Mouse (Mus musculus) erythroblast, embryonic 14.5 days (primary cell): ENCODE measurements around the gene Cep152. TPM values are rescaled to one million over a fixed set of nuclear protein-coding genes. Genes with fewer than 3 reads are reported as not detected.

ENCODE experiments used
- H3K27me3 ChIP-seq: 2 replicates; pipeline ENCODE4 v1.6.1; 2012; ENCODE audit warnings: inconsistent platforms; ENCODE audit not compliant: control insufficient read depth
- H3K36me3 ChIP-seq: 2 replicates; pipeline ENCODE4 v1.6.1; 2012; ENCODE audit warnings: mild to moderate bottlenecking, inconsistent platforms; ENCODE audit not compliant: control insufficient read depth
- H3K4me1 ChIP-seq: 2 replicates; pipeline ENCODE4 v1.6.1; 2012; ENCODE audit warnings: inconsistent platforms; ENCODE audit not compliant: control insufficient read depth
- H3K4me3 ChIP-seq: replicated peaks from 2 replicates; pipeline ENCODE3; 2012; ENCODE audit warnings: moderate library complexity, mild to moderate bottlenecking, inconsistent platforms
- H3K9me3 ChIP-seq: 2 replicates; pipeline ENCODE4 v1.6.1; 2012; ENCODE audit warnings: low read length, inconsistent platforms, mixed read lengths; ENCODE audit not compliant: control insufficient read depth
- GATA1 ChIP-seq: IDR thresholded peaks from 2 replicates; pipeline ENCODE4 v1.6.1; 2012; ENCODE audit warnings: low read length, inconsistent platforms, mixed read lengths
- TAL1 ChIP-seq: IDR thresholded peaks from 3 replicates; pipeline ENCODE4 v1.6.1; 2012; ENCODE audit warnings: low read length, inconsistent platforms, mixed read lengths
- polyA plus RNA-seq: library from polyadenylated mRNA; stranded (reverse); fragments of >175 nt; gene quantifications from 2 replicates; pipeline ENCODE4 v1.2.3, GENCODE M21; 2012

Gene Cep152
- polyA plus RNA-seq, 1 experiment = 0.27 TPM

- Histone ChIP-seq H3K36me3 (no peaks in the 10 kb centered on the region), H3K9me3 (no peaks in the 10 kb centered on the region), H3K4me1 (no peaks in the 10 kb centered on the region), H3K4me3 (no peak overlapping the region), H3K27me3 (no peaks in the 10 kb centered on the region)
- TF ChIP-seq GATA1 = no peak
- no peak for TF ChIP-seq TAL1
Observed at GRCm38 (mm10) chr2:125544986-125545385, 79.9 kb downstream of the Cep152 start.

- H3K4me3 ChIP-seq = no peak overlapping the region
- no peaks in the 10 kb centered on the region for H3K27me3 ChIP-seq
- no peaks in the 10 kb centered on the region for H3K36me3 ChIP-seq
- H3K4me1 ChIP-seq = no peaks in the 10 kb centered on the region
- no peaks in the 10 kb centered on the region for H3K9me3 ChIP-seq
- TF ChIP-seq TAL1 = no peak
- TF ChIP-seq GATA1 = no peak
Observed at GRCm38 (mm10) chr2:125543646-125544045, 81.3 kb downstream of the Cep152 start.

DNA sequence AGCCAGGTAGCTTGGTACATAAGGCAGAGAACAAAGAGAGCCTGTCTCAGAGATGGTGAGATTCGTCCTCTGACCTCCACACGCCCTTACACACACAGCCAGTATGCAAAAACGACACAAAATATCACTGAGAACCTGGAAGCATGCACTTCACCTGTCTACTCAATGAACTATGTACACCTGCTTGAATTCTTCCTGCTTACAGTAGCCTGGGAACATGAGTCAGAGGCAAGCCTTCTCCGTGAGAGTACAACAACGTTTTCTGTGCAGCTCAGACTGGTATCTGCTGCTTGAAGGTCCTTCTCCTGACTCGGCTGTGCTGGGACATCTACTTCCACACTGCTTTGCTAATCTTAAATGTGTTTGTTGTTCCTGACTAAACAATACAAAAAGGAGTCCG lies 83.5 kb downstream of the Cep152 start:
- no peaks in the 10 kb centered on the region for H3K36me3 ChIP-seq
- H3K9me3 ChIP-seq = no peaks in the 10 kb centered on the region
- no peaks in the 10 kb centered on the region for H3K27me3 ChIP-seq
- TF ChIP-seq GATA1 (no peak), TAL1 (no peak)
- H3K4me1 ChIP-seq = no peaks in the 10 kb centered on the region
- no peak overlapping the region for H3K4me3 ChIP-seq

DNA sequence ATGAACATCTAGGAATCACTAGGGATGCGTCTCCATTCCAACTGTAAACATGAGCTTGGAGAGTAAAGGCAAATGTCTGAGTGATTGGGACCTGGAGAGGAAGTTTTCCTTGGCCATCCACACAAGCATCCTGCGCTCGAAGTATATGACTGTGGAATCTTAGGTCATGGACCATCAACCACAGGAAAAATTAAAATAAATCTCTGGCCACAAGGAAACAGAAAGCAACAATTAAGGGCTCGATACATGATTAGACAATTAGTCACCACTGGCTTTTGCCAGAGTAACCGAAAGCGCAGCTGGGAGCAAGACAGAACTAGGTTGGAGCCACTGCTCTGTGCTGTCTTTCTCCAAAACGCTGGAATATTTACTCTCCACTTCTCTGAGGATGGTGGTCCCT lies 84.3 kb downstream of the Cep152 start:
- no peaks in the 10 kb centered on the region for H3K36me3 ChIP-seq
- H3K4me1 ChIP-seq = no peaks in the 10 kb centered on the region
- H3K9me3 ChIP-seq = no peaks in the 10 kb centered on the region
- H3K4me3 ChIP-seq = no peak overlapping the region
- TF ChIP-seq GATA1 (no peak), TAL1 (no peak)
- H3K27me3 ChIP-seq = no peaks in the 10 kb centered on the region

DNA sequence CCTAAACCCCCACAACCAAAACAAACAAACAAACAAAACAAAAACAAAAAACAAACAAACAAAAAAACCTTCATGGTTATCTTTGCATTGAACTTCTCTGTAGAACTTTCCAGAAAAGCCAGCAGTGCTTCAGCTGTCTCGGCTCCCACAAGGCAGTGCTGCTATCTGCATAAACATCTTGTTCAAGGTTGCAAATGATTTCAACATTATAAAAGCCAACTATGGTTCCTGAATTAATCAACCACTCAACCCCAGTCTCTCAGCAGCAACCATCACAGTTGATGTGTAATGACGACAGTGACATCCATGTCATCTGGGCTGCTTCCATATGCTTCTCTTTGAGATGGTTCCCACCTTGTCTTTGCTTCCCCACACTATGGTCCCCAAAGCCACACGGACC lies 85.3 kb downstream of the Cep152 start:
- TF ChIP-seq GATA1 = no peak
- no peak for TF ChIP-seq TAL1

DNA sequence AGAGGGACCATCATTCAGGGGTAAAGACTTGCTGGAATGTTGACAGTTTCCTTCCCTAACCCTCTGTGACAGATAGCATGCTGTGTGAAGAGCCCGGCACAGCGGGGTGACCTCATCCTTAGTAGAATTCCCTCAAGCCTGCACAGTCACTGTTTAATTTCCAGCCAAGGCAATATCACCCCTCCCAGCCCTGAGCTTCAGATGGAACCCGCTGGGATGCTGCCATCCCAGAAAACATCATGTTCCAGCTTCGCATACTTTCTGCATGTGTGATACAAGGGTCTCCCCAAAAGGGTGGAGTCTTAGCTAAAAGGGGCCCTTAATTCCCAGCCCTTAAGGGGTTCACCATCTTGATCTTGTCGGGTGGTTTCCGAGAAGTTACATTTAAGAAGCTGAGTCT lies 94.2 kb downstream of the Cep152 start:
- no peaks in the 10 kb centered on the region for H3K4me1 ChIP-seq
- H3K36me3 ChIP-seq = no peaks in the 10 kb centered on the region
- TF ChIP-seq GATA1 (no peak), TAL1 (no peak)
- H3K27me3 ChIP-seq = no peaks in the 10 kb centered on the region
- no peaks in the 10 kb centered on the region for H3K9me3 ChIP-seq
- H3K4me3 ChIP-seq = no peak overlapping the region

More for the DNA sequence above, 85.3 kb downstream of the Cep152 start:
- Histone ChIP-seq H3K27me3 (no peaks in the 10 kb centered on the region), H3K9me3 (no peaks in the 10 kb centered on the region), H3K36me3 (no peaks in the 10 kb centered on the region), H3K4me1 (no peaks in the 10 kb centered on the region), H3K4me3 (no peak overlapping the region)

GRCm38 (mm10) chr2:125526566-125526965 lies 98.3 kb downstream of the Cep152 start:
- Histone ChIP-seq H3K4me1 (no peaks in the 10 kb centered on the region), H3K27me3 (no peaks in the 10 kb centered on the region), H3K36me3 (no peaks in the 10 kb centered on the region), H3K9me3 (no peaks in the 10 kb centered on the region), H3K4me3 (no peak overlapping the region)
- TF ChIP-seq GATA1 (no peak), TAL1 (no peak)

DNA sequence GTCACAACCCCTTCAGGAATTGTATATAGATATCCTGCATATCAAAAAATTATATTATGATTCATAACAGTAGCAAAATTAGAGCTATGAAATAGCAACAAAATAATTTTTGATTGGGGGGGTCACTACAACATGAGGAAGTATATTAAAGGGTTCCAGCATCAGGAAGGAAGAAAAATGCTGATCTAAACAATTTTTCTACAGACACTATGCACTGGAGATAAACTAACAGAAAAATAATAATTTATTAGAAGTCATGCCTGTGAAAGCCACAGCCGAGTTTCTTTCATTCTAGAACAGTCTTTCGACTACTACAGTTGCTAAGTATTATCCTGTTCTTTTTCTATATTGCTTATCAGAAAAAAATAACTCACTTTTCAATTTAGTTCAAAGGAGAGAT lies 99.4 kb downstream of the Cep152 start:
- no peaks in the 10 kb centered on the region for H3K4me1 ChIP-seq
- TF ChIP-seq GATA1 (no peak), TAL1 (no peak)
- H3K9me3 ChIP-seq = peaks cover 3% of the 10 kb centered on the region; the same call in 1 of the 2 replicates
- H3K4me3 ChIP-seq = no peak overlapping the region
- no peaks in the 10 kb centered on the region for H3K27me3 ChIP-seq
- H3K36me3 ChIP-seq = no peaks in the 10 kb centered on the region

GRCm38 (mm10) chr2:125516594-125516993 lies 108.3 kb downstream of the Cep152 start:
- Histone ChIP-seq H3K9me3 (peaks cover 3% of the 10 kb centered on the region; the same call in 1 of the 2 replicates), H3K36me3 (no peaks in the 10 kb centered on the region), H3K4me1 (peaks cover 4% of the 10 kb centered on the region), H3K27me3 (0 out of 2 replicates have a peak, but pooled peaks cover 2% of the 10 kb centered on the region), H3K4me3 (no peak overlapping the region)
- TF ChIP-seq GATA1 (no peak), TAL1 (no peak)

DNA sequence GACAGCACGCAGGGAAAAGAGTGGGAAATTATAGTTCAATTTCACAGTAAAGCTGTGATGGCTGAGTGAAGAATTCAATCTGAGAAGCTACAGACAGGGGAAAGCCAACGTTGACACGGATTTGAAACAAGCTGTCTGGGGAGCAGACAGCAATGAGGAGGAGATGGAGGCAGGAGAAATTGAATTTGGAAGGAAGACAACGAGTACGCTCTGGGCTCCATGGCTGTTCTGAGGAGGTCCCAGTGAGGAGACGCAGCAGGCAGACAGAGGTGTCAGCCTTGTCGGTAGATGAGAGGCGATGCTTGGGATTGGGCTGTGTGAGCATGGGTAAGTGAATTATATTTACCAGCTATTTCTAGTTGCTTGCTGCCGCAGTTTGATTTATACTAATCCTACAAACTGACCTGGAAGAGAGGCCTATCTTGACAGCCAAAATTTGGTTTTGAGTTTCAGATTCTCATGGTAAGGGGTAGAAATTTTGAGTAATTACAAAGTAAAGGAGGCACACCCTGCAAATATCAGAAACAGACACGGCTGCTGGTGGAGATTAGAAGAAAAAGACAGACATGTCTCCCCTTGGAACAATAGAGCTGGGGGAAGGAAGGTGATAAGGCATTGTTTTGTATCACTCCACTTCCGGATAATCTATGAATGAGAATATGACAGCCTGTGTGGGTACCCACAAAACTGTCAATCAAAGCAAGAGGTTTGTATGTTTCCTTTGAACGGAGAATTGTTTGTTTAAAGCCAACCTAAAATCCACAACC lies 109.4 kb downstream of the Cep152 start:
- H3K27me3 ChIP-seq = 0 out of 2 replicates have a peak, but pooled peaks cover 2% of the 10 kb centered on the region
- H3K9me3 ChIP-seq = no peaks in the 10 kb centered on the region
- H3K4me1 ChIP-seq = peaks cover 4% of the 10 kb centered on the region
- no peaks in the 10 kb centered on the region for H3K36me3 ChIP-seq
- no peak overlapping the region for H3K4me3 ChIP-seq
- TF ChIP-seq GATA1 (no peak), TAL1 (no peak)
